Mouse (Mus musculus): ENCODE results near the gene Bloc1s6. TPM values are rescaled to one million over a fixed set of nuclear protein-coding genes. Genes with fewer than 3 reads are reported as not detected.

Gene Bloc1s6
- polyA plus RNA-seq, 1 experiment from 2014 or later = 86.5 TPM

GRCm38 (mm10) chr2:122753739-122754343 is 15.5 kb downstream of the Bloc1s6 start:
- Histone ChIP-seq H3K9ac (replicated peaks; ENCODE audit: low read depth, low read length) (no peak overlapping the region), H3K4me3 (ENCODE audit: low read depth, low read length) (no peak overlapping the region), H3K4me2 (ENCODE audit: low read depth, low read length) (no peak overlapping the region), H3K36me3 (ENCODE audit: control insufficient read depth, insufficient read depth, low read length) (no peaks in the 10 kb centered on the region), H3K27ac (ENCODE audit: low read depth, low read length) (no peak overlapping the region), H3K4me1 (ENCODE audit: control insufficient read depth, insufficient read depth, low read length) (no peaks in the 10 kb centered on the region), H3K9me3 (ENCODE audit: control insufficient read depth, low read length) (no peaks in the 10 kb centered on the region), H3K27me3 (ENCODE audit: control insufficient read depth, insufficient read depth, low read length) (no peaks in the 10 kb centered on the region)
- 15% methylated on average over 7 of the region's 7 CpGs for WGBS
- ATAC-seq (ENCODE audit: low read depth) = 0 out of 2 replicates have a peak, but pooled peaks have one; percentile 38

GRCm38 (mm10) chr2:122759791-122760190 is 21.5 kb downstream of the Bloc1s6 start:
- no peak for ATAC-seq (ENCODE audit: low read depth)
- no peaks in the 10 kb centered on the region for H3K27me3 ChIP-seq (ENCODE audit: control insufficient read depth, insufficient read depth, low read length)
- H3K27ac ChIP-seq (ENCODE audit: low read depth, low read length) = no peak overlapping the region
- no peaks in the 10 kb centered on the region for H3K9me3 ChIP-seq (ENCODE audit: control insufficient read depth, low read length)
- H3K36me3 ChIP-seq (ENCODE audit: control insufficient read depth, insufficient read depth, low read length) = no peaks in the 10 kb centered on the region
- WGBS = 87% methylated on average over 1 of the region's 1 CpGs
- H3K4me3 ChIP-seq (ENCODE audit: low read depth, low read length) = no peak overlapping the region
- H3K9ac ChIP-seq (replicated peaks; ENCODE audit: low read depth, low read length) = no peak overlapping the region
- no peak overlapping the region for H3K4me2 ChIP-seq (ENCODE audit: low read depth, low read length)
- no peaks in the 10 kb centered on the region for H3K4me1 ChIP-seq (ENCODE audit: control insufficient read depth, insufficient read depth, low read length)

DNA sequence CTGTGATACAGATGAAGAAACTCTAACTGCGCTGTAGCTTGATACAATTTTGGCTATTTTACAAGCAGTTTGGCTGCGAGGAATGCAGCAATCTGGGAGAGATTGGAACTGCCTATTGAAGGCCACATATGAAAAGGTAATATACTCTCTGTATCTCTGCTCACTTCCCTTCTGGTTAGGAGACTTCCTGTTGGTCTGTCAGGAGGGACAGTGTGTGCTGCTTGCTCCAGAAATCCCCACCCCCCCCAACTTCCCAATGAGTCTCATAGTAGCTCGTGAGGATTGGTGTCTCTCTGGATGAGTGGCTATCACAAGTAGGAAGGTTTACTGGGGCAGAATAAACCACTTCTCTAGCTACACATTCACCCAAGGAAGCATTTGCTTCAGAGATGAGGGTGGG is 24.7 kb downstream of the Bloc1s6 start:
- no peak for ATAC-seq (ENCODE audit: low read depth)
- Histone ChIP-seq H3K4me1 (ENCODE audit: control insufficient read depth, insufficient read depth, low read length) (0 out of 2 replicates have a peak, but pooled peaks cover 2% of the 10 kb centered on the region), H3K4me2 (ENCODE audit: low read depth, low read length) (no peak overlapping the region)

DNA sequence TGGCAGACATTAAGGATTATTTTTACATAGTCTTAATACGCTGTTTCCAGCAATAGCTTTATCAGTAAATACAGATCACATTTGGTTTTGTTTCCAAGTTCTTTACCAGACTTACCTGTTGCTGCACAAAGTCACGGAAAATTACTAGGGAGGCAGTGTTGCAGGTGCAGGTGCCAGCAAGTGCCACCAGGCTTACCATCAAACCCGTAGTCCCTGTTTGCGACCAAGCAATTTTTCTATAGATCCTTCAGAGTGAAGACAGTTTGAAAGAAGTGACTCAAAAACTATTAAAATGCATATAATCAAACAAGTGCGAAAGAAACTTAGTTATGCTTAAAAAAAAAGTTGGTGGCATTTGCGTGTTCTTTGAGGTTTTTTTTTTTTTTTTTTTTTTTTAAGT is 26.2 kb downstream of the Bloc1s6 start:
- 56% methylated on average over 6 of the region's 6 CpGs for WGBS
- H3K4me2 ChIP-seq (ENCODE audit: low read depth, low read length) = no peak overlapping the region
- H3K36me3 ChIP-seq (ENCODE audit: control insufficient read depth, insufficient read depth, low read length) = no peaks in the 10 kb centered on the region
- peaks cover 6% of the 10 kb centered on the region for H3K27me3 ChIP-seq (ENCODE audit: control insufficient read depth, insufficient read depth, low read length)
- H3K9ac ChIP-seq (replicated peaks; ENCODE audit: low read depth, low read length) = no peak overlapping the region
- H3K4me1 ChIP-seq (ENCODE audit: control insufficient read depth, insufficient read depth, low read length) = 0 out of 2 replicates have a peak, but pooled peaks cover 2% of the 10 kb centered on the region
- no peaks in the 10 kb centered on the region for H3K9me3 ChIP-seq (ENCODE audit: control insufficient read depth, low read length)
- no peak for ATAC-seq (ENCODE audit: low read depth)
- H3K27ac ChIP-seq (ENCODE audit: low read depth, low read length) = no peak overlapping the region
- H3K4me3 ChIP-seq (ENCODE audit: low read depth, low read length) = no peak overlapping the region

More for the DNA sequence above, 24.7 kb downstream of the Bloc1s6 start:
- Histone ChIP-seq H3K9ac (replicated peaks; ENCODE audit: low read depth, low read length) (no peak overlapping the region), H3K9me3 (ENCODE audit: control insufficient read depth, low read length) (no peaks in the 10 kb centered on the region), H3K27me3 (ENCODE audit: control insufficient read depth, insufficient read depth, low read length) (peaks cover 6% of the 10 kb centered on the region), H3K4me3 (ENCODE audit: low read depth, low read length) (no peak overlapping the region), H3K27ac (ENCODE audit: low read depth, low read length) (no peak overlapping the region), H3K36me3 (ENCODE audit: control insufficient read depth, insufficient read depth, low read length) (no peaks in the 10 kb centered on the region)
- WGBS = 67% methylated on average over 3 of the region's 3 CpGs

DNA sequence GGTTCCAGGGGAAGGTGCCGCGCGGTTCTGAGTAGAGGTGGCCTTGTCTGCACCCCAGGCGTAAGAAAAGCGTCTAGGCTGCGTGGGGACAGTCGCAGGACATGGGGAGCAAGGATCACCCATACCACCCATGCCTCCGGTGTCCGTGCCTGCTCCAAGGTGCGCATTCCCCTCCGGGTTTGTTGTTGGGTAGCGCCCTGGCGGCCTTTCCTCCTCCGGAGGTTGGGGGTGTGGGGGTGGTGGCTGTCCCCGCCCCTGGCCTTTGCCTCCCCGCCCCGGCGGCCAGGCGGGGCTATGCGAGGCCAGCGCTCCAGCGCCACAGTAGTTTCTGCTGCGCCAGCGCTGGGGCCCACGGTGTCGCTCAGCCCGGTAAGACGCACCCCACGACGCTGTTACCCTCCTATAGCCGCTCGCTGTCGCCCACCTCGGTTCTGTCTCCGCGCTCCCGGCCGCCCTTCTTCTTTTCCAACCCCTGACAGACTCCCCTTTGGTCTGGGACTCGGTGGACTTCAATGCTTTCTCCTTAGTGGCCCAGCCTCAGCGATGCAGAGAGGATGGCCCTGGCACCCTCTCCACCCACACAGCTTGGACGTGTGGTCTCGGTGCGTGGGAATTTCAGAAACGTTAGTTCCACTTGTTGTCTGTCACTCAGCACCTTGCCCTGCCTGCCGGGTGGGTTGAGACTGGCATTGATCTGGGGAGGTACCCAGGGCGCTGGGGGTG is 26.9 kb downstream of the Bloc1s6 start, which contains the start of gene Sqor:
Gene Sqor (plus strand): TSS at position 167 of the 723 bp plus-strand sequence.
- Histone ChIP-seq H3K4me3 (ENCODE audit: low read depth, low read length) (peak within 1 kb of the TSS; percentile 28), H3K27ac (ENCODE audit: low read depth, low read length) (no peak within 1 kb of the TSS), H3K27me3 (ENCODE audit: control insufficient read depth, insufficient read depth, low read length) (peaks cover 6% of the 10 kb centered on the region), H3K36me3 (ENCODE audit: control insufficient read depth, insufficient read depth, low read length) (no peaks in the 10 kb centered on the region), H3K4me2 (ENCODE audit: low read depth, low read length) (peak within 1 kb of the TSS; percentile 66), H3K4me1 (ENCODE audit: control insufficient read depth, insufficient read depth, low read length) (0 out of 2 replicates have a peak, but pooled peaks cover 2% of the 10 kb centered on the region), H3K9me3 (ENCODE audit: control insufficient read depth, low read length) (no peaks in the 10 kb centered on the region), H3K9ac (replicated peaks; ENCODE audit: low read depth, low read length) (peak within 1 kb of the TSS; percentile 41)
- no peak for ATAC-seq (ENCODE audit: low read depth)
- WGBS = under 1% methylated on average over 41 of the region's 46 CpGs

- 26% methylated on average over 3 of the region's 3 CpGs for WGBS
- peak overlapping the region; percentile 28 for H3K4me3 ChIP-seq (ENCODE audit: low read depth, low read length)
These were observed 27.5 kb downstream of the Bloc1s6 start for GRCm38 (mm10) chr2:122765794-122766145.

DNA sequence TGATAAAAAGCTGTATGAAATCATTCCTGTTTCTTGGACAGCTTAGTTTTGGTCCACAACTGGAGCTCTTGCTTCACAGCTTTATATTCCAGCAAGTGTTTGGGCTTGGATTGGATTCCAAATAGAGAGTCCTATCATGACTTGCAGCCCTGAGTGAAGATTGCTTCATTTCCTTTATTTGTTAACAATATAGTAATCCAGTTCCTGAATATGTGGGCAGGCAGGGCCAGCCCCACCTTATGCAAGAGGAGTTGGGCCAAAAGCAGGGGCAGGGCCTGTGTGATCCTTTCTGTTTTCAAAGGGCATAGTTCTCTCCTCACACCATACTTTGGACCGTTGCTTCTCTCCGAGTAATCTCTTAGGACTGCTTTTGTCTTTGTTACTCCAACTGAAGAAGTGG is 32.7 kb downstream of the Bloc1s6 start:
- Histone ChIP-seq H3K27me3 (ENCODE audit: control insufficient read depth, insufficient read depth, low read length) (no peaks in the 10 kb centered on the region), H3K36me3 (ENCODE audit: control insufficient read depth, insufficient read depth, low read length) (no peaks in the 10 kb centered on the region), H3K4me1 (ENCODE audit: control insufficient read depth, insufficient read depth, low read length) (no peaks in the 10 kb centered on the region), H3K4me3 (ENCODE audit: low read depth, low read length) (no peak overlapping the region), H3K9ac (replicated peaks; ENCODE audit: low read depth, low read length) (no peak overlapping the region), H3K9me3 (ENCODE audit: control insufficient read depth, low read length) (no peaks in the 10 kb centered on the region; the same call in 1 of the 2 replicates), H3K27ac (ENCODE audit: low read depth, low read length) (no peak overlapping the region), H3K4me2 (ENCODE audit: low read depth, low read length) (no peak overlapping the region)
- 92% methylated on average over 2 of the region's 2 CpGs for WGBS
- no peak for ATAC-seq (ENCODE audit: low read depth)

More at GRCm38 (mm10) chr2:122765794-122766145, 27.5 kb downstream of the Bloc1s6 start:
- H3K4me2 ChIP-seq (ENCODE audit: low read depth, low read length) = peak overlapping the region; percentile 66
- H3K36me3 ChIP-seq (ENCODE audit: control insufficient read depth, insufficient read depth, low read length) = no peaks in the 10 kb centered on the region
- no peak overlapping the region for H3K27ac ChIP-seq (ENCODE audit: low read depth, low read length)
- 0 out of 2 replicates have a peak, but pooled peaks cover 2% of the 10 kb centered on the region for H3K4me1 ChIP-seq (ENCODE audit: control insufficient read depth, insufficient read depth, low read length)
- peak overlapping the region; percentile 41; the same call in 1 of the 2 replicates for H3K9ac ChIP-seq (replicated peaks; ENCODE audit: low read depth, low read length)
- no peaks in the 10 kb centered on the region for H3K9me3 ChIP-seq (ENCODE audit: control insufficient read depth, low read length)
- peaks cover 6% of the 10 kb centered on the region for H3K27me3 ChIP-seq (ENCODE audit: control insufficient read depth, insufficient read depth, low read length)
- no peak for ATAC-seq (ENCODE audit: low read depth)

- no peak for ATAC-seq (ENCODE audit: low read depth)
- Histone ChIP-seq H3K9ac (replicated peaks; ENCODE audit: low read depth, low read length) (no peak overlapping the region), H3K4me3 (ENCODE audit: low read depth, low read length) (no peak overlapping the region), H3K4me2 (ENCODE audit: low read depth, low read length) (no peak overlapping the region), H3K4me1 (ENCODE audit: control insufficient read depth, insufficient read depth, low read length) (no peaks in the 10 kb centered on the region), H3K36me3 (ENCODE audit: control insufficient read depth, insufficient read depth, low read length) (no peaks in the 10 kb centered on the region), H3K9me3 (ENCODE audit: control insufficient read depth, low read length) (no peaks in the 10 kb centered on the region; the same call in 1 of the 2 replicates), H3K27me3 (ENCODE audit: control insufficient read depth, insufficient read depth, low read length) (no peaks in the 10 kb centered on the region), H3K27ac (ENCODE audit: low read depth, low read length) (no peak overlapping the region)
- 92% methylated on average over 1 of the region's 1 CpGs for WGBS
These were observed 34.6 kb downstream of the Bloc1s6 start for GRCm38 (mm10) chr2:122772899-122773298.

GRCm38 (mm10) chr2:122775491-122775890 is 37.2 kb downstream of the Bloc1s6 start:
- Histone ChIP-seq H3K4me2 (ENCODE audit: low read depth, low read length) (no peak overlapping the region), H3K4me1 (ENCODE audit: control insufficient read depth, insufficient read depth, low read length) (no peaks in the 10 kb centered on the region), H3K9me3 (ENCODE audit: control insufficient read depth, low read length) (no peaks in the 10 kb centered on the region; the same call in 1 of the 2 replicates), H3K4me3 (ENCODE audit: low read depth, low read length) (no peak overlapping the region), H3K27ac (ENCODE audit: low read depth, low read length) (no peak overlapping the region), H3K36me3 (ENCODE audit: control insufficient read depth, insufficient read depth, low read length) (no peaks in the 10 kb centered on the region), H3K27me3 (ENCODE audit: control insufficient read depth, insufficient read depth, low read length) (no peaks in the 10 kb centered on the region), H3K9ac (replicated peaks; ENCODE audit: low read depth, low read length) (no peak overlapping the region)
- no peak for ATAC-seq (ENCODE audit: low read depth)
- 82% methylated on average over 1 of the region's 1 CpGs for WGBS

All from neural tube, embryonic 14.5 days (tissue).